Mouse (Mus musculus): Measurements from ENCODE around the gene Olfr1496. TPM values are rescaled to one million over a fixed set of nuclear protein-coding genes. Genes with fewer than 3 reads are reported as not detected.

Olfr1496 gene
- polyA plus RNA-seq (2012; rRNA removed) = not detected in 2 replicates
- polyA plus RNA-seq (2014; fragmentation: Nextera tagmentation; extraction: Ambion mirVana) = not detected in 2 replicates

DNA sequence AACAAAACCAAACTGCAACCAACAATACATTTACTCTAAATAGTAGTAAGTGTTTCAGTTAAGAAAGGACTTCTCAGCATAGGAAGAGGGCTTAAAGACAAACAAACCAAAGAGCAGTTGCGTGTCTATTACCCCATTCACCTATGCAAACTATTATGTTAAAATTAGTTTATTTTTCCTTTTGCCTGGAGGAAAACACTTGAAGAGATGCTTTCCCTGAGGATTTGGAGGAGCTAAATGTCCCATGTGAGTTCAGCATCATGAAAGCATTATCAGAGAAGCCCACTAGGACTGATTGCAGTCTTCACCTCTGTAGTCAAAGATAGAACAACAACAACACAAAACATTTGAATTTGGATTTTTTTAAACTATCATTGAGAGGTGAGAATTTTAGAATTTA is at the start of gene Olfr1496:
Olfr1496 (plus strand) TSS at position 301 of the 400 bp plus-strand sequence.
- Histone ChIP-seq H3K9ac (ENCODE audit: low read depth, low read length, severe bottlenecking) (no peak within 1 kb of the TSS), H3K4me3 (replicated peaks; ENCODE audit: low read length) (no peak within 1 kb of the TSS), H3K4me2 (replicated peaks; ENCODE audit: low read depth, low read length, severe bottlenecking) (no peak within 1 kb of the TSS), H3K27ac (replicated peaks; ENCODE audit: low read depth, low read length) (no peak within 1 kb of the TSS), H3K4me1 (ENCODE audit: control insufficient read depth, insufficient read depth, low read length) (no peaks in the 10 kb centered on the region), H3K36me3 (ENCODE audit: control insufficient read depth, insufficient read depth, low read length) (no peaks in the 10 kb centered on the region), H3K27me3 (ENCODE audit: control insufficient read depth, insufficient read depth, low read length) (no peaks in the 10 kb centered on the region), H3K9me3 (ENCODE audit: control insufficient read depth, low read length) (no peaks in the 10 kb centered on the region)
- DNase-seq (ENCODE audit: low spot score) (no peak), ATAC-seq (ENCODE audit: low FRiP score, low read depth) (no peak)
- no peak for TF ChIP-seq POLR2A (IDR thresholded peaks at IDR 0.05; ENCODE audit: borderline replicate concordance, extremely low read depth, insufficient read depth, insufficient read length)
- WGBS = 92% methylated on average over 1 of the region's 1 CpGs

DNA sequence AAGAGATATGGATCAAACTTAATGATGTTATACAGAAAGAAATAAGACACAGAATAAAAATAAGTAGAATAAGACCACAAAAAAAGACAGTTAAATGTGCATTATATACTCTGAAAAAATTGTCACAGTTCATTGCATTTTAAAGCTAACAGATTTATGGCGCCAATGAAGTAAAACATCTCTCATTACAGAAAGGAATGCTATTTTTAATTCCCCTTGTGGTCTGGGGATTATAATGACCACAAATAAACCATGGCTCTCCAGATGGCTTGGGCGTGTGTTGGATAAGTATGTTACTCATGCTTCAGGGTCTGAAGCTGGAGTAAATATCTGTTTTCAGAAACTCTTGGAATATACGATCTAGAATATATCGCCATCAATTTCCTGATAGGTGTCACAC is 38.2 kb upstream of the Olfr1496 start, which contains the start of gene Olfr1494:
Olfr1494 (plus strand) TSS at position 301 of the 400 bp plus-strand sequence.
- no peak for TF ChIP-seq POLR2A (IDR thresholded peaks at IDR 0.05; ENCODE audit: borderline replicate concordance, extremely low read depth, insufficient read depth, insufficient read length)
- 80% methylated on average over 4 of the region's 4 CpGs for WGBS
- Histone ChIP-seq H3K36me3 (ENCODE audit: control insufficient read depth, insufficient read depth, low read length) (no peaks in the 10 kb centered on the region), H3K4me2 (replicated peaks; ENCODE audit: low read depth, low read length, severe bottlenecking) (no peak within 1 kb of the TSS), H3K4me1 (ENCODE audit: control insufficient read depth, insufficient read depth, low read length) (no peaks in the 10 kb centered on the region), H3K4me3 (replicated peaks; ENCODE audit: low read length) (no peak within 1 kb of the TSS), H3K9me3 (ENCODE audit: control insufficient read depth, low read length) (no peaks in the 10 kb centered on the region), H3K27ac (replicated peaks; ENCODE audit: low read depth, low read length) (no peak within 1 kb of the TSS), H3K9ac (ENCODE audit: low read depth, low read length, severe bottlenecking) (no peak within 1 kb of the TSS), H3K27me3 (ENCODE audit: control insufficient read depth, insufficient read depth, low read length) (no peaks in the 10 kb centered on the region)
- ATAC-seq (ENCODE audit: low FRiP score, low read depth) (no peak), DNase-seq (ENCODE audit: low spot score) (no peak)

DNA sequence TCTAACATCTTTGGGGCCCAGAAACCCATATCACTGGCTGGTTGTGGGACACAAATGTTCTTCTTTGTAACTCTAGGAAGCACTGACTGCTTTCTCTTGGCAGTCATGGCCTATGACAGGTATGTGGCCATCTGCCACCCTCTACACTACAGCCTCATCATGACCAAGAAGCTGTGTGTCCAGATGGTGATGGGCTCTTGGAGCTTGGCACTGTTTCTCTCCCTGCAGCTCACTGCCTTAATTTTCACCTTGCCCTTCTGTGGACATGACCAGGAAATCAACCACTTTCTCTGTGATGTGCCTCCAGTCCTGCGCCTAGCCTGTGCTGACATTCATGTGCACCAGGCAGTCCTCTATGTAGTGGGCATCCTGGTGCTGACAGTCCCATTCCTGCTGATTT is 28.3 kb upstream of the Olfr1496 start:
- H3K9me3 ChIP-seq (ENCODE audit: control insufficient read depth, low read length) = no peaks in the 10 kb centered on the region
- H3K36me3 ChIP-seq (ENCODE audit: control insufficient read depth, insufficient read depth, low read length) = no peaks in the 10 kb centered on the region
- no peaks in the 10 kb centered on the region for H3K27me3 ChIP-seq (ENCODE audit: control insufficient read depth, insufficient read depth, low read length)
- H3K27ac ChIP-seq (replicated peaks; ENCODE audit: low read depth, low read length) = no peak overlapping the region
- TF ChIP-seq POLR2A (IDR thresholded peaks at IDR 0.05; ENCODE audit: borderline replicate concordance, extremely low read depth, insufficient read depth, insufficient read length) = no peak
- no peaks in the 10 kb centered on the region for H3K4me1 ChIP-seq (ENCODE audit: control insufficient read depth, insufficient read depth, low read length)
- no peak overlapping the region for H3K9ac ChIP-seq (ENCODE audit: low read depth, low read length, severe bottlenecking)
- WGBS = 88% methylated on average over 1 of the region's 1 CpGs
- DNase-seq (ENCODE audit: low spot score) (no peak), ATAC-seq (ENCODE audit: low FRiP score, low read depth) (no peak)
- H3K4me3 ChIP-seq (replicated peaks; ENCODE audit: low read length) = no peak overlapping the region
- H3K4me2 ChIP-seq (replicated peaks; ENCODE audit: low read depth, low read length, severe bottlenecking) = no peak overlapping the region

DNA sequence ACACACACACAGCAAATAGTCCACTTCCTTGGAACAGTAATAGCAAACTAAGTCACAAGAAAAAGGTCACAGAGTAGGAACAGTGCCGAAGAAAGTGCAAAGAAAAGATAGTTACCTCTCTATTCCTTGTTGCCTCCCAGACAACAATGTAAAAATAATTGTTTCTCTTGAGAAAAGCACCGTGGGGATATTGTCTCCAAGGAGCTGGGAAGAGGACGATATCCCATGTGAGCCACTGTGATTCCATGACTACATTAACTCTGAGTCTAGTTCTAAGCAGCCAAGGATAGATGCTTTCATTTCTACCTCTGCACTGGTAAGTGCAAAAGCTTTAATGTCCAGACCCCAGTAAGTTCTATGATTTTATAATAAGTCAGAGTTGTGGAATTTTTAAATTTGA is 13.4 kb upstream of the Olfr1496 start, which contains the start of gene Olfr1495:
Olfr1495 (plus strand) TSS at position 301 of the 400 bp plus-strand sequence.
- Histone ChIP-seq H3K27me3 (ENCODE audit: control insufficient read depth, insufficient read depth, low read length) (no peaks in the 10 kb centered on the region), H3K27ac (replicated peaks; ENCODE audit: low read depth, low read length) (no peak within 1 kb of the TSS), H3K9ac (ENCODE audit: low read depth, low read length, severe bottlenecking) (no peak within 1 kb of the TSS), H3K4me3 (replicated peaks; ENCODE audit: low read length) (no peak within 1 kb of the TSS), H3K36me3 (ENCODE audit: control insufficient read depth, insufficient read depth, low read length) (no peaks in the 10 kb centered on the region), H3K4me1 (ENCODE audit: control insufficient read depth, insufficient read depth, low read length) (no peaks in the 10 kb centered on the region), H3K9me3 (ENCODE audit: control insufficient read depth, low read length) (no peaks in the 10 kb centered on the region), H3K4me2 (replicated peaks; ENCODE audit: low read depth, low read length, severe bottlenecking) (no peak within 1 kb of the TSS)
- WGBS = 82% methylated on average over 3 of the region's 3 CpGs
- no peak for TF ChIP-seq POLR2A (IDR thresholded peaks at IDR 0.05; ENCODE audit: borderline replicate concordance, extremely low read depth, insufficient read depth, insufficient read length)
- ATAC-seq (ENCODE audit: low FRiP score, low read depth) (no peak), DNase-seq (ENCODE audit: low spot score) (no peak)

DNA sequence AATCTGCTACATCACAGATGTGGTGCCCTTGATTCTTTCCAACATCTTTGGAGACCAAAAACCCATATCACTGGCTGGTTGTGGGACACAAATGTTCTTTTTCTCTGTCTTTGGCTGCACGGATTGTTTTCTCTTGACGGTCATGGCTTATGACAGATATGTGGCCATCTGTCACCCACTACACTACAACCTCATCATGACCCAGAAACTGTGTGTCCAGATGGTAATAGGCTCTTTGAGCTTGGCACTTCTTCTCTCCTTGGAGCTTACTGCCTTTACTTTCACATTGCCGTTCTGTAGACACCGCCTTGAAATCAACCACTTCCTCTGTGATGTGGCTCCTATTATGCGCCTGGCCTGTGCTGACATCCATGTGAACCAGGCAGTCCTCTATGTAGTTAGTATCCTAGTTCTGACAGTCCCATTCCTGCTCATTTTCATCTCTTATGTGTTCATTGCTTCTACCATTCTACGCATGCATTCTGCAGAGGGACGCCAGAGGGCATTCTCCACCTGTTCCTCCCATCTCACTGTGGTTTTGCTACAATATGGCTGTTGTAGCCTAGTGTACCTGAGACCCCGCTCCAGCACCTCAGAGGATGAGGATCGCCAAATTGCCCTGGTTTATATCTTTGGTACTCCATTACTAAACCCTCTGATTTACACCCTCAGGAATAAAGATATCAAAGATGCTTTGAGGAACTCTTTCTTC is 9.0 kb upstream of the Olfr1496 start:
- no peaks in the 10 kb centered on the region for H3K27me3 ChIP-seq (ENCODE audit: control insufficient read depth, insufficient read depth, low read length)
- H3K36me3 ChIP-seq (ENCODE audit: control insufficient read depth, insufficient read depth, low read length) = no peaks in the 10 kb centered on the region
- no peak overlapping the region for H3K4me3 ChIP-seq (replicated peaks; ENCODE audit: low read length)
- H3K9ac ChIP-seq (ENCODE audit: low read depth, low read length, severe bottlenecking) = no peak overlapping the region
- no peak for ATAC-seq (ENCODE audit: low FRiP score, low read depth)
- H3K9me3 ChIP-seq (ENCODE audit: control insufficient read depth, low read length) = no peaks in the 10 kb centered on the region
- H3K4me1 ChIP-seq (ENCODE audit: control insufficient read depth, insufficient read depth, low read length) = no peaks in the 10 kb centered on the region
- DNase-seq (ENCODE audit: low spot score) = no peak
- H3K27ac ChIP-seq (replicated peaks; ENCODE audit: low read depth, low read length) = no peak overlapping the region
- TF ChIP-seq POLR2A (IDR thresholded peaks at IDR 0.05; ENCODE audit: borderline replicate concordance, extremely low read depth, insufficient read depth, insufficient read length) = no peak
- 90% methylated on average over 9 of the region's 9 CpGs for WGBS
- H3K4me2 ChIP-seq (replicated peaks; ENCODE audit: low read depth, low read length, severe bottlenecking) = no peak overlapping the region
